Comparison of ENCODE assay signal across 9 mouse cellular contexts in the genomic region with DNA sequence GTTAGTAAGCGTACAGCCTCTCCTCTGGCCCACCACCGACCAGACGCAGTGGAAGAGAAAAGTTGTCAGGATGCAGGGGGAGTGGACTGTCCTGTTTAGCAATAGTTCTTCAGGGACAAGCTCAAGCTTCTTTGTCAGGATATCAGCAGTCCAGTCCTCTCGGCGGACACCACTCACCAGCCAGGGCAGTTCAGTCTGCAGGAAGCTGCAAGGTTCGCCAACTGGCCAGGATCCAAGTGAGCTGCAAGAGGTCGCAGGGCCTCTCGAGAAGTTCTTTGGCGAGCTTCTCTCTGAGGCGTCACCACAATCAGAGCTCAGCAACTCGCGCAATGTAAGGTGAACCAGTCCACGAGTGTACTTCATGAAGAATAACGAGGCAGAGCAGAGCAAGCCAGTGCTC. TPM values are rescaled to one million over a fixed set of nuclear protein-coding genes. Genes with fewer than 3 reads are reported as not detected.
DNase-seq lines count a peak whose midpoint lies in the region; ATAC-seq lines count a peak whose summit lies in the region.
"Had no signal": no experiment of that assay in that cellular context is flagged by ENCODE, and none has a peak within 500 bp of the region (broad histone marks: within the 10 kb centered on the region; RNA-seq: fewer than 3 reads in every experiment).

No protein-coding gene starts in this region.

- H3K27me3 ChIP-seq in embryonic facial prominence, embryonic 13.5 days: no peaks in the 10 kb centered on the region
- no peaks in the 10 kb centered on the region for H3K27me3 ChIP-seq in embryonic facial prominence, embryonic 10.5 days (replicated peaks; ENCODE audit: low read depth, poor library complexity, severe bottlenecking)
- H3K27me3 ChIP-seq in heart, embryonic 14.5 days (ENCODE audit: control insufficient read depth, insufficient read depth, low read length): no peaks in the 10 kb centered on the region

- no peak for DNase-seq in embryonic facial prominence, embryonic 10.5 days (ENCODE audit: low spot score)
- peak; percentile 60 for DNase-seq in adipocyte (ENCODE audit: low spot score)
- peak; percentile 68 to 80 for DNase-seq in lung, adult 18-20 months
- DNase-seq in cerebellum, adult 8-10 months: no peak
- DNase-seq in Muller cell, postnatal 12 days (ENCODE audit: inconsistent ontology term): no peak
- no peak for DNase-seq in natural killer cell, adult 2 months (ENCODE audit: low spot score in 2 of 2)
- DNase-seq: spleen, adult 18-20 months had no signal

- WGBS in embryonic facial prominence, embryonic 13.5 days: 83% methylated on average over 14 of the region's 14 CpGs
- WGBS in embryonic facial prominence, embryonic 10.5 days: 90% methylated on average over 14 of the region's 14 CpGs
- WGBS in heart, embryonic 14.5 days: 38% methylated on average over 14 of the region's 14 CpGs

- H3K9ac ChIP-seq in embryonic facial prominence, embryonic 13.5 days: no peak overlapping the region
- no peak overlapping the region for H3K9ac ChIP-seq in heart, embryonic 14.5 days (ENCODE audit: low read length)

- no peaks in the 10 kb centered on the region for H3K4me1 ChIP-seq in embryonic facial prominence, embryonic 13.5 days
- 0 out of 2 replicates have a peak, but pooled peaks cover 8% of the 10 kb centered on the region for H3K4me1 ChIP-seq in embryonic facial prominence, embryonic 10.5 days
- peaks cover 17 to 18% of the 10 kb centered on the region in 2 experiments for H3K4me1 ChIP-seq in heart, embryonic 14.5 days (ENCODE audit: control insufficient read depth in 2 of 2, insufficient read depth in 2 of 2, low read length in 2 of 2)

- no peaks in the 10 kb centered on the region for H3K9me3 ChIP-seq in embryonic facial prominence, embryonic 13.5 days
- H3K9me3 ChIP-seq in embryonic facial prominence, embryonic 10.5 days: no peaks in the 10 kb centered on the region
- H3K9me3 ChIP-seq in heart, embryonic 14.5 days (ENCODE audit: control insufficient read depth, low read length): no peaks in the 10 kb centered on the region

- H3K4me3 ChIP-seq in embryonic facial prominence, embryonic 13.5 days: no peak overlapping the region
- H3K4me3 ChIP-seq in embryonic facial prominence, embryonic 10.5 days: no peak overlapping the region
- no peak overlapping the region for H3K4me3 ChIP-seq in heart, embryonic 14.5 days (ENCODE audit: control insufficient read depth in 1 of 2, insufficient read depth in 1 of 2, low read depth in 1 of 2, low read length in 2 of 2)

- H3K4me2 ChIP-seq in embryonic facial prominence, embryonic 13.5 days: no peak overlapping the region
- peak overlapping the region; percentile 27 for H3K4me2 ChIP-seq in heart, embryonic 14.5 days (ENCODE audit: low read length)

- no peak for ATAC-seq in embryonic facial prominence, embryonic 13.5 days (ENCODE audit: insufficient number of reproducible peaks, insufficient read depth, low FRiP score, low TSS enrichment, low read depth)
- ATAC-seq in heart, embryonic 14.5 days (ENCODE audit: insufficient number of reproducible peaks, insufficient read depth, low FRiP score, low read depth): peak; percentile 58

- no peaks in the 10 kb centered on the region for H3K36me3 ChIP-seq in embryonic facial prominence, embryonic 13.5 days
- H3K36me3 ChIP-seq in embryonic facial prominence, embryonic 10.5 days (replicated peaks): no peaks in the 10 kb centered on the region
- H3K36me3 ChIP-seq in heart, embryonic 14.5 days (ENCODE audit: control insufficient read depth, insufficient read depth, low read length): no peaks in the 10 kb centered on the region

- H3K27ac ChIP-seq in embryonic facial prominence, embryonic 13.5 days: 0 out of 2 replicates have a peak overlapping the region, but pooled peaks have one; percentile 4
- H3K27ac ChIP-seq in embryonic facial prominence, embryonic 10.5 days (replicated peaks): no peak overlapping the region
- H3K27ac ChIP-seq in heart, embryonic 14.5 days (replicated peaks in 1 of 2; ENCODE audit: control insufficient read depth in 1 of 2, insufficient read depth in 1 of 2, low read depth in 2 of 2, low read length in 2 of 2): peak overlapping the region; percentile 56 to 64; a peak in 3 of 4 replicates

RNA-seq across cellular contexts. Expression of gene Zbtb9, which starts 21.4 kb away (rescaled TPM):
- 16.0 and 16.1 TPM in 2 replicates for polyA plus RNA-seq in embryonic facial prominence, embryonic 13.5 days (2015; fragmentation: Nextera tagmentation; extraction: Ambion mirVana)
- 20.1 and 20.6 TPM in 2 replicates for polyA plus RNA-seq in embryonic facial prominence, embryonic 10.5 days (2016; fragmentation: Nextera tagmentation; extraction: Ambion mirVana)
- 6.8 TPM in 2 replicates for polyA plus RNA-seq in heart, embryonic 14.5 days (2014; fragmentation: Nextera tagmentation; extraction: Ambion mirVana)

RNA-seq across cellular contexts. Expression of gene Bak1, which starts 34.4 kb away (rescaled TPM):
- polyA plus RNA-seq in embryonic facial prominence, embryonic 13.5 days (2015; fragmentation: Nextera tagmentation; extraction: Ambion mirVana): 4.6 and 5.7 TPM in 2 replicates
- 2.8 and 3.3 TPM in 2 replicates for polyA plus RNA-seq in embryonic facial prominence, embryonic 10.5 days (2016; fragmentation: Nextera tagmentation; extraction: Ambion mirVana)
- polyA plus RNA-seq in heart, embryonic 14.5 days (2014; fragmentation: Nextera tagmentation; extraction: Ambion mirVana): 8.2 and 10.5 TPM in 2 replicates

RNA-seq across cellular contexts. Expression of gene Syngap1, which starts 53.4 kb away (rescaled TPM):
- 3.4 and 3.7 TPM in 2 replicates for polyA plus RNA-seq in embryonic facial prominence, embryonic 13.5 days (2015; fragmentation: Nextera tagmentation; extraction: Ambion mirVana)
- polyA plus RNA-seq in embryonic facial prominence, embryonic 10.5 days (2016; fragmentation: Nextera tagmentation; extraction: Ambion mirVana): 1.4 and 1.6 TPM in 2 replicates
- 1.5 TPM in 2 replicates for polyA plus RNA-seq in heart, embryonic 14.5 days (2014; fragmentation: Nextera tagmentation; extraction: Ambion mirVana)

RNA-seq across cellular contexts. Expression of gene Cuta, which starts 55.0 kb away (rescaled TPM):
- 162 and 180 TPM in 2 replicates for polyA plus RNA-seq in embryonic facial prominence, embryonic 13.5 days (2015; fragmentation: Nextera tagmentation; extraction: Ambion mirVana)
- 176 and 182 TPM in 2 replicates for polyA plus RNA-seq in embryonic facial prominence, embryonic 10.5 days (2016; fragmentation: Nextera tagmentation; extraction: Ambion mirVana)
- polyA plus RNA-seq in heart, embryonic 14.5 days (2014; fragmentation: Nextera tagmentation; extraction: Ambion mirVana): 156 and 173 TPM in 2 replicates

Comparison
In these comparisons a context has a peak if more than half of its experiments do, and no peak if none do; other contexts are left out.
1. DNase-seq: peak in adipocyte (single experiment) and lung, adult 18-20 months (2 of 2); none in embryonic facial prominence, embryonic 10.5 days (single experiment), cerebellum, adult 8-10 months (single experiment), Muller cell, postnatal 12 days (single experiment) and natural killer cell, adult 2 months (0 of 2).